In the genomic region with DNA sequence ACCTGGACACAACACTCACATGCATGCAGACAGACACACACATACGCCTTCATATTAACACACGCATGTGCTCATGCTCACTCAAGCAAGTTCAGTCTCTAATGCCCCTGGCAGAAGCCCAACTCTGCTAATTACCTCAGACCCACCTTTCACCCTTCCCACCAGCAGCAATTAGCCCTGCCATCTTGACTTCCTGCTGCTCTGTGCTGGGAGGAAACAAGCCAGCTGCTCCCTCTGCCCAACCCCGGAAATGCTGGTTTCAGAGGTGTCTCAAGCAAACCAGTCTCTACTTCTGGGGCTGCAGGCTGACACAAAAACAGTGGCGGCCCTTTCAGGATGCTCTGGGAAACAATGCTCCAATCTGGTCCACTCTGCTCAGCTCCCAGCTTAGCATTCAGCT, we compare ENCODE assay signal across 8 mouse cellular contexts. TPM values are rescaled to one million over a fixed set of nuclear protein-coding genes. Genes with fewer than 3 reads are reported as not detected.
A peak's percentile ranks its signal among the peaks of the same experiment; 100 is the strongest.
DNase-seq lines count a peak whose midpoint lies in the region; TF ChIP-seq lines count a peak whose summit lies in the region.

No protein-coding gene starts in this region.

- no peaks in the 10 kb centered on the region for H3K36me3 ChIP-seq in kidney, adult 2 months (ENCODE audit: control insufficient read depth, insufficient read depth, low read length)

- no peak overlapping the region for H3K4me3 ChIP-seq in kidney, adult 2 months (ENCODE audit: insufficient read depth, low read depth, low read length)
- no peak overlapping the region for H3K4me3 ChIP-seq in brown adipose tissue, adult 24 weeks (ENCODE audit: insufficient read depth, low read depth, low read length)

- no peak overlapping the region for H3K27ac ChIP-seq in kidney, adult 2 months (ENCODE audit: insufficient read depth, low read depth, low read length)
- peak overlapping the region; percentile 45 for H3K27ac ChIP-seq in brown adipose tissue, adult 24 weeks (replicated peaks; ENCODE audit: low read depth, low read length)

- H3K4me1 ChIP-seq in kidney, adult 2 months (ENCODE audit: control insufficient read depth, insufficient read depth, low read length) = peaks cover 31% of the 10 kb centered on the region; the same call in 1 of the 2 replicates
- H3K4me1 ChIP-seq in brown adipose tissue, adult 24 weeks (ENCODE audit: control insufficient read depth, insufficient read depth, insufficient read length, low read length) = peaks cover 60% of the 10 kb centered on the region

- WGBS in kidney, adult 2 months = 53% methylated on average over 4 of the region's 4 CpGs

- peak; percentile 52 for DNase-seq in kidney, adult 2 months
- no peak for DNase-seq in kidney, adult 8-10 months
- peak; percentile 64 for DNase-seq in kidney, postnatal 10 days
- peak; percentile 82 for DNase-seq in naive thymus-derived CD4-positive, alpha-beta T cell, adult 2 months (ENCODE audit: low read depth)
- DNase-seq in frontal cortex, postnatal 10 days (ENCODE audit: low spot score in 2 of 2) = no peak
- no peak for DNase-seq in layer of hippocampus, adult 9-10 months (ENCODE audit: low spot score)
- no peak for DNase-seq in urinary bladder, postnatal 10 days (ENCODE audit: low spot score)

- TF ChIP-seq POLR2A in kidney, adult 2 months (IDR thresholded peaks at IDR 0.05; ENCODE audit: low read depth, low read length) = no peak

- no peak for TF ChIP-seq CTCF in kidney, adult 2 months (conservative IDR thresholded peaks at IDR 0.05; ENCODE audit: insufficient read depth, insufficient read length, low read depth, low read length)

- no peaks in the 10 kb centered on the region for H3K27me3 ChIP-seq in kidney, adult 2 months (replicated peaks; ENCODE audit: control insufficient read depth, insufficient read depth, low read length)

RNA-seq across cellular contexts. Expression of a gene that starts 12.9 kb away (rescaled TPM):
- 5.4 and 6.6 TPM in 2 replicates for polyA plus RNA-seq in kidney, adult 2 months (2012; rRNA removed)
- polyA plus RNA-seq in brown adipose tissue, adult 24 weeks (2012; ENCODE audit: insufficient read depth, insufficient read length, missing spikeins) = 2.2 and 4.0 TPM in 2 replicates

Comparison
In these comparisons a context has a peak if more than half of its experiments do, and no peak if none do; other contexts are left out.
1. DNase-seq: peak in kidney, adult 2 months (single experiment), kidney, postnatal 10 days (single experiment) and naive thymus-derived CD4-positive, alpha-beta T cell, adult 2 months (single experiment); none in kidney, adult 8-10 months (0 of 2), frontal cortex, postnatal 10 days (0 of 2), layer of hippocampus, adult 9-10 months (single experiment) and urinary bladder, postnatal 10 days (single experiment).